Mouse (Mus musculus): ENCODE data around the gene Ptgr1. TPM values are rescaled to one million over a fixed set of nuclear protein-coding genes. Genes with fewer than 3 reads are reported as not detected.

Ptgr1 gene
- total RNA-seq, 4 experiments from 2014 or later = 18.0 to 54.4 (median 29.9) TPM

DNA sequence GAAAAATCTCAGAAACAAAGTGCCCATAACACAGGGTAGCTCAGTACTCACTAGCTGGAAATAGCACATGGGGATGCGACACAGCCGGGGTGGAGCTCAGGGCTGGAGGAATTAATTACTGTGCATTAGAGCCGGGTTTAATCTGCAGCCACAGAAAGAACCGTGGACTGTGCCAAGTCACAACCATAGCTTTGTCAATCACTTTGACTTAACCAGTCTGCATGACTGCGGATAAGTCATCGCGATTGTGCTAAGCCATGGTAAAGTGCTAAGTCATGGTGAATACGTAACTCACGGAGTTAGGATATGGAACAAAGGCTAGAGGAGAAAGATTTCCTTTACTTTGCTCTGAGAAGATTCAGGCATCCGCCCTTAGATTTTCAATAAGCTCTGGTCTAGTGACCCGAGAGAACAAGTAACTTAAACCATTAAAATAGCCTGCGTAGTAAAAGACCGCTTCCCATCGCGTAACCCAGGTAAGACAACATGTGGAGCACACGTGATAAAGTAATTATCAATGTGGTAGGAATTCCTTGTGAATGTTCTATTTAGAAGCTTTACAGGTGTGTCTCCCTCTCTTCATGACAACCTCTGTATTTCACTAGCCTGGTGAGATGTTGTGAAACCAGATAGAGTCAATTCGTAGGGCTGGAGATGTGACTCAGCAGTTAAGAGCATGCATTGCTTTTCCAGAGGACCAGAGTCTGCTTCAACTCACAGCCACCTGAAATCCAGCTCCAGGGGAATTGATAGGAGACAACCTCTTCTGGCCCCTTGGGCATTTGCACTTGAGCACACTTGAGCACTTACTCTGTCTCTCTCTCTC, 3.9 kb upstream of the Ptgr1 start:
- DNase-seq = no peak

DNA sequence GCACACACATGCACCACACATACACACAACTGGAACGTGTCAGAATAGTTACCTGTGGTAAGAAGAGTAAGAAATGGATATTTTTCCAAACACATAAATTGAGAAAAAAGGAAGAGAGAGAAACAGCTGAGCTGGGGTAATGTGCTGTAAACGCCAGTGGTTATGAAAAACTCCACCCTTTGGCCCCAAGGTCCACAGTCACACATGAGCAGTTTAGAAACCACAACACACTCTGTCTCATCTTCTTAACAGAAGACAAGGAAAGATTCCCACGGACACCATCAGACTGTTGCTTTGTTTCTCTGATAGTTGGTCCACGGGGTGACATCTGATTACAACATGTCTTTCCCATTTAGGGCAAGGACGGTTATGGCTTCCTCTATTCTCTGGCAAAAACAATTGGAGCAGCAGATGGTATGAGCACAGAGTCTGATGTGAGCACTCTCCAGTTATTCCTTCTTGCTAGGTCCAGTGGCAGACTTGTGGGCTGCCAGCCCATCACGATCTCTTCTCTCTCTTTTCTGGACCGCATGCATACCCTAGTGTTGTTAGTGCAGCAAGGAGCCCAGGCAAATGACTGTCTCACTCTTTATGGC, 2.5 kb upstream of the Ptgr1 start:
- DNase-seq = no peak

DNA sequence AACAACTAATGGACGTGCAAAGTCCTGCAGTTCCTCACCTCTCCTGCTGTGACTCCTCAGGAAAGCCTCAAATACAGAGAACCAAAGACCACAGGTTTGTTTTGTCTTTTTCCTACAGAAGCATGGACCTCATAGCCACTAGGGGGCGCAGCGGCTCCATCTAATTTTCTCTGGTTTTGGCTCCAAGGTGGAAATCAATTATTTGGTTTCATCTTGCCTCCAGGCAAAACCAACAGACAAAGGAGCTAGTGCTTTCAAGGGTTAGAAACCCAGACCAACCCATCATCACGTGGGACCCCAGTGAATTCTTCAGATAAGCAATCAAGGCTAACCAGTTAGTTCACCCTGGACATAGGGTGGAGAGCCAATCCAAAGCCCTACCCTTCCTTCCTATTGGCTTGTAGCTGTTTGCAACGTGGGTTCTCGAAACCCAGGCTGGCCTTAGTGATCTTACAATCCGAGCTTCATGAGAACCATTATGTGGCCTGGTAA, 1.7 kb downstream of the Ptgr1 start:
- DNase-seq = peak; percentile 64

DNA sequence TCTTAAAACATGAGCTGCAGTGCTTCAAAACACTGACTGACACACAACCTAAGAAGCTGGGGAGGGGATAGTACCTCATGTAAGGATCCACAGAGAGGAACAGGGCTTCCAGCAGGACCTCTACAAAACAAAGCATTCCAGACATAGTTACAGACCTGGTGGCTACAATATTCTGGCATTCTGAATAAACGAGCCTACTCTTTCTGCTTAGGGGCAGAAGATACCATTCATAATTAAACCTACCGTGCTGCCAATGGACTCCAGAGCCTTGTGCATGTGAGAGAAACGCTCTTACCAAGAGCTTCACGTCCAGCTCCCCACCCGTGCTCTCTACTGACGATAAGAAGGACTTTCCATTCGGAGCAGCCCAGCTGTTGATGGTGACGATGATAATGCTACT, 4.1 kb downstream of the Ptgr1 start:
- no peak for DNase-seq

DNA sequence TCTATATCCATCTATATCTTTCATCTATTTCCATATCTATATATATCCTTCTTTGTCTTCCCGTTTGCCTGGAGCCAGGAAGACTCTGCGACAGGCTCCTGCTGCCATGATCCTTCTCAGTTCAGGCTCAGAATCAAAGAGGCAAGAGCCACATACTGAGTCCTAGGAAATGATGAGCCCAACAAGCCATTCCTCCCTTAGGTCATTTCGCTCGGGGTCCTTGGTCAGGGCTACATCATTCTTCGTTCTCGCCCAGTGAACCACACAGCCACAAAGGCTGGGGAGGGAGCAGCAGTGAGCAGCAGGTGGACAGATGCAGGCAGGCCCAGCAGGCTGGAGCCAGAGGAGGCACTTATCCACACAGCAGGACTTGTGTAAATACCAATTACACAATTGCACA, 5.5 kb downstream of the Ptgr1 start:
- DNase-seq = no peak

DNA sequence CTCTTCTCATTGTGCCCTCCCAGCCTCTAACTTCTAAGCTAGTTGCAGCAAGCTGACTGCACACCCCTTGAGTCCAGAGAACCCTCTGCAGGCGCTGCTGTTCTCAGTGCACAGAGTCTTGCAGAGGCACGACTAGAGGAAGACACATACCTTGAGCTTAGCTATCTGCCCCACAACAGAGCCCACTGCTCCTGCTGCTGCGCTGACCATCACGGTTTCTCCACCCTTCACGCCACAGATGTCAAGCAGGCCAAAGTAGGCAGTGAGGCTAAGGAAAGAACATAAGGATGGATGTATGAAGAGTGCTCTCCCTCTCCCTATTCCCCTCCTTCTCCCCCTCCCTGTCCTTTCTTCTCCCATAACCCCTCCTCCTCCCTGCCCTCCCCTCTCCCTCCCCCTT, 11.2 kb downstream of the Ptgr1 start:
- DNase-seq = no peak

DNA sequence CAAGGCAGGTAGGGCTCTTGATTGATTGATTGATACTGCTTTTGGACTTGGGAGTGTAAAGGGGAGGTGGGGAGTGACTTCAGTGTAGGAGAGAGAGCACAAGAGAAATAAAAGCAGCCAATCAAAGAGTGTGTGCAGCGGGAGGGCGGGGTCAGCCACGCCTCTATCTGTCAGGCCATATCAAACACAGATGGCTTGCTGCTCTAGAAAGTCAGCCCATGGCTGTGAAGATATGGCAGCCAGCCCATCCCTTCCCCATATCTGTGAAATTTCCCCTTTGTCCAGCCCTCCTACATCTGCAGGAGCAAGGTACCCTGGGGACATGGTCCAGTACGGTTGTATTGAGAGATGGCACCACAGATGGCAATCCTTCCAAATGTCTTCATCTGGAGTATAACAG, 16.2 kb downstream of the Ptgr1 start:
- no peak for DNase-seq

DNA sequence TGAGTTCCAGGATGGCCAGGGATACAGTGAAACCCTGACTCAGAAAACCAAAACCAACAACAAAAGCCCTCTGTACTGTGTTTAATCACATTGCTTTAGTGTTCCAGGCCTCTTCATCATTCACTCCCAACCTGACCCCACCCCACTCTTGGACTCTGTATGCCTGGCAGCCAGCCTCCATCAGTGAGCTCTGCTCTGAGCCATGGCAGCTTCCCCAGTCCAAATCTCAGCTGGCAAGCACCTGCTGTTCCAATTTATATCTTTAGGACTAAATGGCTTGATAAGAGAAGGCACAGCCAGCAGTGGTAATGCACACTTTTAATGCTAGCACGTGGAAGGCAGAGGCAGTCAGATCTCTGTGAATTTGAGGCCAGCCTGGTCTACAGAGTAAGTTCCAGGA, 21.8 kb downstream of the Ptgr1 start:
- no peak for DNase-seq

DNA sequence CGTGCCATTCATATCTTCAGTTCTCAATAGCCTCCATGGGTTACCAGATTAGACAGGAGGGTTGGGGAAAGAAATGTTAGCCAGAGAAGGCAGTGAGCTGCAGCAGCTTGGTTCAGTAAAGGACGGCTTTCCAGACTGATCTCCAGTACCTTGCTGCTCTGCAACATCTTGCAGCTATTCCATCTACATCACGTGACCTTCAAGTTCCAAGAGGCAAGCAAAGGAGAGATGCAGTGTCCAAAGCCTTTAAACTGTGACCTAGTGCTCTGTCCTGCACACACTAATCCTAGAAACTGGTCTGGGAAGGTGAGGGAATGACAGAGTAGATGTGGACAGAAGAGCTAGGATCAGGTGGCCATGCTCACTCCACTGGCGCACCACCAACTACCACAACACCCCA, 23.6 kb downstream of the Ptgr1 start:
- DNase-seq = no peak

DNA sequence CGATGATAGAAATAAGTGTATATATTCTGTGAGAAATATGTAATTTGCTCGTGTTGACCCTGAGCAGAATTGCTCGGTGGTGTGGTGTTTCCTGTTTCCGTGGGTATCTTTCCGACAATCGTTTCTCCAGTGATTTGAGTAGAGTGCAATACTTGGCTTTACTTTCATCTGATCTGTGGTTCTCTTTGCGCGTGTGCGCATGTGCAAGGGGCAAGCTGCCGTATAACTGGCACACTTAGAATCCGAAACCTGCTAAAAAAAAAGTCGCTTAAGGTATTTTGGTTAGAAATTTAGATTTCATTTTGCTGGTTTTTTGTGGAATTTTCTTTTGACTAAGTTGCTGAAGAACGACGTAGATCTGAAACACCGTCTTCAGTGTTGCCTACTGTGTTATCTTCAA, 25.2 kb downstream of the Ptgr1 start:
- DNase-seq = no peak

DNA sequence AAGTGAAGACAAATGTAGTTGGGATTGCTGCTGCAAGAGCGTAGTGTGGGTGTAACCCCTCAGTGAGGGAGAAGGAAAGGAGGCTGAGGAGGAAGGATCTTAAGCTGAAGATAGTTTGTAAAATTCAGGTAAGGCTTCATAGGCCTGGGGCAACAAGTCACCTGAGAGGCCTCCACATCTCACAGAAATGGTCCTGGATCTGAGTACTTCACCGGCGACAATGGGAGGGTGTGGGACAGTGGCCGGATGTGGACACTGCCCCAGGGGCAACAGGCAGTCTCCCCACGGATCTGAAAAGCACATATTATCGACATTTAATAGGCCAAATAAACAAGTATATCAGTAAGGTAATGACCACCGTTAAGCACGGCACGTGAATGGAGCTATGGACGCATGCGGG, 34.3 kb downstream of the Ptgr1 start:
- no peak for DNase-seq

DNA sequence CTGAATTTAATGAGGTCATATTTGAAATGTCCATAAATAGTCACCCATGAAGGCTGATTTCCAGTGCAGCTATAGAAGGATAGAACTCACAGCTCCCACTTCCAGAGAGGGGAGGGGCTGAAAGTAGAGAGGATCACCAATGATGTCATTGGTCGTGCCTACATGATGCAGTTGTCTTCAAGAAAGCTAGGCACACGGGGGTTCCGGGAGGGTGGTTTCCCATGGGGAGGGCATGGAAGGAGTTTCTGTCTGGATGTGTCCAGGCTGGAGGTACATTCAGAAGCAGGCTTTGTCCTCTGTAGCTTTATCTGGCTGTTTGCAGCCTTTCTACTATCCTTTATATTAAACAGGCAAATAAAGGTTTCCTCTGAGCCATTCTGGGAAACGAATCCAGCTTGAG, 38.5 kb downstream of the Ptgr1 start:
- no peak for DNase-seq

DNA sequence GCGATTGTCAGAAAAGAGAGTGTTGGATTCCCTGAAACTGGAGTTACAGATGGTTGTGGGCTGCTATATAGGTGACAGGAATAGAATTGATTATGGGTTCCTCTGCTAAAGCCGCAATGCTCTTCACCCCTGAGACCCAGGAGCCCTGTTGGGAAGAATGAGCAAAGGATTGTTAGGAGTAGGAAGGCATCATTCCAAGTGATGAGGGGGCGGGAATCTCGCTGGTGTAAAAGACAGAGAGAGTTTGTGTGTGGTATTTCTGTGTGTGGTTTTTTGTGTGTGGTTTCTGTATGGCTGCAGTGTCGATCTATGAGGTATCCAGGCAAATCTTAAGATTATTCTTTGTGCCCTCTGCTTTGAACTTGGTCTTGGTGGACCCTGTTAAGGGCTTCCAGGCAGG, 42.2 kb downstream of the Ptgr1 start:
- DNase-seq = no peak

DNA sequence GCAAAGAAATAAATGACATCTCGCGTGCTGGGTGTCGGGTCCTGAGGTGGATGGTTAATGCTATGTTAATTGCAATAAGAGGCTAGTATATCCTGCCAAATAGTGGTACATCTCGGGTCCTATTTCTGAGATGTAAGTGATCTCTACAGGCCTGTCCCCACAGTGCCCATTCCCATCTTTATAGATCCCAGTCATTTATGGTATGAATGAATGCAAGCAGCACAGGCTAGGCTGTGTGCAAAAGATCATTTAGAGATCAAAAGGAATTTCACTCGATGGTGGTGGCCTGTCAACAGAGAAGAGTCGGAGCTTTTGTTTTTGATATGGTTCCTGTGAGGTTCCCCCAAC, 42.7 kb downstream of the Ptgr1 start:
- DNase-seq = no peak

DNA sequence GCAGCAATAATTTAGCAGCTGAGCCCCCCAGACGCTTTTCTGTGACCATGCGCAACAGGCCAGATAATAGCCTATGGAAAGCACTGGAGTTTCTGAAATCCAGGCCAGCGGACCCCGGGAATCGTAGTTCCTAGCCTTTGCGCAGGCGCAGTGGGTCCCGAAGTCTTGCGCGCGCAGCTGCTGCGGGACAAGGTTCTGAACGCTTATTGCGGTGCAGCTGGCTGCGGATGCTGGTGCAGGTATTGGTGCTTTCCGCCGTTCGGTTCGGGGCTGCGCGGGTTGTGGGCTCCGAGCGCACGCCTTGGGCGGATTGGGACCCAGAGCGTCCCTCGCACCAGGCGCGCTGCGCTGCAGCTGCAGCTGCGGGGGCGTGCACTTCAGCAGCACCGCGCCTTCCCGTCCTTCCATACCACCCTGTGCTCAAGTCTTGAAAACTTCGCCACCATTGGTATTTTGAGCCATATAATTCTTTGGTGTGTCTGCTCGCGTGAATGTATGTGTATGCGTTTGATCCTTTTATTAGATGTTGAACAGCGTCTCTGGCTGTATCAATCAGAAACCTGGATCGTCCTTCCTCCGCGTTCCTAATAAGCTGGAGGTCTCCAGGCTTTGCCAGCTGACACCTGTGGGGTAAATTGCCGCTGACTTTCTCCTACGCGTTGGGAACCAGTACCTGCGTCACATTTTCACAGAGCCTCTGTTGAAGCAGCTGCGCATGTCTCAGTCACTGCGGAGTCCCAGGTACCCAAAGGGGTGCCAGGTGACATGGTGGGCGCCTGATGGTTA, 43.3 kb downstream of the Ptgr1 start, which contains the start of gene Zkscan16:
Zkscan16 (plus strand) TSS at position 209 of the 786 bp plus-strand sequence.
- DNase-seq = peak; percentile 63

DNA sequence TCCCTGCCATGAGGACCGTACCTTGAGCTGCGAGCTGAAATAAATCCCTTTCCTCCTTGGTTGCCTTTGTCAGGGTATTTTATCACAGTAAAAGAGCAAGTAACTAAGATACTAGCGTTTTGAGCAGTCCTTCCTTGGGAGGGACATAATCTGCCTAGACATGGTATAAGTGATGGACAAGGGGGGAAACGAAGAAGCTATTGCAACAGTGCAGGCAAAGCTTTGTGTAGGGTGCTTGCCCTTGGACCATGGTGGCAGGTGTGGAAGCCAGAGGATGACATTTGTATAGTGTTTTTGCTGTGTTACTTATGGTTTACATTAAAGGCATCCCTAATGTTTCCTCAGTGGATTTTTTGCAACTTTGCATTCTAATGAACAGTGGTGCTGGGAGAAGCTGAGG, 44.0 kb downstream of the Ptgr1 start:
- DNase-seq = no peak

DNA sequence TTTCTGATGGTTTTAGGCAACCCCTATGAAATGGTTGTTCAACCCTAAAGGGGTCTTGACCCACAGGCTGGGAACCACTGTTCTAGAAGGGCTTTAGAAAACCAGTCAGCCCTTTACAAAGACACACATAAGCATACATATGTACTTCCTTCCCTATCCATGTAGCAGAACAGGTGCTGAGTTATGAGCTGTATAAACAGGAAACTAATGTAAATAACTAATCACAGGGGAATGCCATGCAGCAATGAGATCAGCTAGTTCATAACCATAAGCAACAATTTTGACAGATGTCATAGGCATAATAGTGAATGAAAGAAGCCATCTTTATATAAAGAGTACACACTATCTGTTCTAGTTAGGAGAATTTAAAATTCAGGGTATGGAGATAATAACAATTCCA, 45.3 kb downstream of the Ptgr1 start:
- no peak for DNase-seq

DNA sequence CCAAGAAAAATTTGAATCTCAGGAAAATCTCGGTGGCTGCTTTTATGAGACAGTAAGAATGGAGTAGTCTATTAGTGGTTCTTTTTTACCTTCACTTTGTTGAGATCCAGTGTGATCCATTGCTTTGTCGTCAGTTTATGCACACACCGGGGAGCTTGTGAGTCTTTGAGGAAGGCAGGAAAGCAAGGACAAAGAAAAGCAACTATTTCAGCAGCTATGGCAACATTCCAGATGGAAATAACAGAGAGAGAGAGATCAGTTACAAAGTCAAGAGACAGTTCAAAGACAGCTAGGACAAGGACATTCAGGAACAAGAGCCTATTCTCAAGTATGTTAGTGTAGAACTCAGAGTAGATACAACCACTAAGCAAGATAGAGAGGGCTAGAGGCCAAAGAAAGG, 51.1 kb downstream of the Ptgr1 start:
- DNase-seq = no peak

DNA sequence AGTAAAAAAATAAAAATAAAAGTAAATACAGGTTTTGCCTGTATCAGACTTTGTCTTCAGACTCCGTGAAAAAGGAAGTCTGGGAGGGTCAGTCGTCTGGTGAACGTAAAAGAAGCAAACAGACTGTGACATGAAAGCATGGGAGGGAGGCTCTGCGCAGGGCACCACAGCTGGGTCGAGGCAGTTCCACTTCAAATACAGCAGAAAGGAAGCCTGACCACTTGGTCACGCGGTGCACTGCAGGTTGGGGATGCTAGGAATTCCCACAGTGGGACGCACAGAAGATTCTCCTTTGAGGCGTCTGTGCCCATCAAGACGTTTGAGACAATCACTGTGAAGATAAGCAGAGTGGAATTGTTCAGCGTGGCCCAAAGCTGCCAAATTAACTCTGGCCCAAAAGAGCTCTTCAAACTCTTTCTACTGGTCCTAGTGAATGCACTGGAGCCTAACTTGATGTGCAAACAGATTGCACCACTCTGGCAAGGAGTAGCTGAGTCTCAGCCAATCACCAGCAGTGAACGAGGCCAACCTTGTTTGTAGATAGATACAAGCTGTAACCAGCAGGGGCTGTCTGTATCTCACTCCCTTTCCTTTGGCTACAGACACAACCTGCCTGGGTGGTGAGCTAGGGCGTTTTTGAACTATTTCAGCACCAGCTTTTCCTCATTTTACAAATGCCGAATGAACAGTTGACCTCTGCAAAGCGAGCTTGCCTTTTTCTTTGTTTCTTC, 52.0 kb downstream of the Ptgr1 start:
- DNase-seq = peak; percentile 48

DNA sequence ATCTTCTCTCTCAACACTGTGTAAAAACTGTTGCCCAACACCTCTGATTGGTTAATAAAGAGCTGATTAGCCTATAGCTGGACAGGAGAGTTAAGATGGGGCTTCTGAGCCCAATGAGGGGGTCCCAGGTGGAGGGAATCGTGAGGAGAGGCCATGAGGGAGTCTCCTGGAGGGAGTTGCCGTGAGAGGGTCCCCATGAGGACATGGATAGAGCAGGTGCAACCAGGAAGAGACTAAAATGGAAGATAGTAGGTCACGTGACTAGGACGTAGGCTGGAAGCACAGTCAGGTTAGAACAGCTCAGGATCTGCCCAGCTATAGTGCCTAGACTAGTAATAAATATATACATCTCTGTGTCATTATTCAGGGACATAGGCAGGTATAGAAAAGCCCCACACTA, 52.6 kb downstream of the Ptgr1 start:
- DNase-seq = no peak

DNA sequence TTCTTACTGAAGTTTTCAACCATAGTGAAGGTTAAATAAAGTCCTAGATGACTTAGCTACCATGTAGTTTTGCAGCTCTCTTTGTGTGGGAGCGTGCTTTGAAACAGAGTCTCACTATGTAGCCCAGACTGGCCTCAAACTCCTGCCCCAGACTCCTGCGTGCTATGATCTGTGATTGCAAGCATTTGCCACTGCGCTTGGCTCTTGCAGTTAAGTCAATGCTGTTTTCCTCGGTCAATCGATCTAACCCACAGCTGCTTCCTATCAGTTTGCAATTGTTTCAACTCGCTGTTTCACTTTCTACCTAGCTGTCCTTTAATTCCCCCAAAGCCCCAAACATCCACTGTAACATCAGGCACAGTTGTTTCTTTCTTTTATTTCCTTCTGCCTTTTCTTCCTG, 54.4 kb downstream of the Ptgr1 start:
- DNase-seq = no peak

DNA sequence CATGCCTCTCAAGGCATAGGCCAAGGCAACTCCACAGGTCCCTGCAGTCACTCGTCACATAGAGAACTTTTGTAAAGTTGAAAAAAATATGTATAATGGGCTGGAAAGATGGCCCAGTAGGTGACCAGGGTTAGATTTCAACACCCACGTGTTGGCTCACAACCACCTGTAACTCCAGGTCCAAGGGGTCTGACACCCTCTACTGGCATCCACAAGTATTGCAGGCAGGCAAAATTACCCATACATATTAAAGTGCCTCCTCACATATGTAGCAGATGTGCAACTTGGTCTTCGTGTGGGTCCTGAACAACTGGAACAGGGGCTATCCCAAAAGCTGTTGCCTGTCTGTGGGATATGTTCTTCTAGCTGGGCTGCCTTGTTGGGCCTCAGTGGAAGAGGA, 59.3 kb downstream of the Ptgr1 start:
- DNase-seq = no peak

DNA sequence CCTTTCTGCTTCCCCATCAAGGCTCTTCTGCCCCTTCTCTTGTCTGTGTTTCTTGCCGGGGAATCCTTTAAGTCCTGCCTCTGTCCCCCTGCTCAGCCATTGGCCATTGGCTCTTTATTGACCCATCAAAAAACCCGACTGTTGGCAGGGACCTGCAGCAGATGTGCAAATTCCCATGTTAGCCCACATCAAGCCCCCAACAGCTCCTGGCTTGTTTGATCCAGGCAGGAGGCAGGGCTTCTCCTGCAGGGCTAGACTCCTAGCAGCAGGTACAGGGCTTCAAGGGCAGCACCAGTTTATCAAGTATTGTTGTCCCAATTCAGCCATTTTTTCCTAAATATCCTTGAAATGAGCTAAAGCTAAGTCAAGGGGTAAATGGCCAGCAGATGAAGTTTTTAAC, 60.8 kb downstream of the Ptgr1 start:
- DNase-seq = no peak

All from adrenal gland, adult 8-10 months (tissue).